Mouse (Mus musculus) liver, embryonic 14.5 days (tissue): ENCODE data around the gene Fkbp15. TPM values are rescaled to one million over a fixed set of nuclear protein-coding genes. Genes with fewer than 3 reads are reported as not detected.

Source experiments
- ATAC-seq: fragments of 200-750 bp; cut with Nextera tagmentation; 2 replicates; pipeline ENCODE4 v1.8.0; 2017; ENCODE audit warnings: moderate number of reproducible peaks, mild to moderate bottlenecking, moderate library complexity; ENCODE audit not compliant: insufficient read depth
- DNase-seq, 3 experiments: peaks; one replicate each; pipeline ENCODE4 v3.0.0-alpha.2; 2012 to 2013; ENCODE audit warnings: low read depth in 3 of 3, low spot score in 3 of 3
- H3K27ac ChIP-seq: fragments of 300-500 bp; sonication (generic); 2 replicates; pipeline ENCODE4 v1.5.1; 2014; ENCODE audit warnings: moderate library complexity, mild to moderate bottlenecking, control low read depth, inconsistent platforms
- H3K27me3 ChIP-seq: fragments of 300-500 bp; sonication (generic); 2 replicates; pipeline ENCODE4 v1.6.1; 2014; ENCODE audit warnings: mild to moderate bottlenecking, low read length, moderate library complexity; ENCODE audit not compliant: control insufficient read depth, insufficient read depth
- H3K36me3 ChIP-seq: fragments of 300-500 bp; sonication (generic); replicated peaks from 2 replicates; pipeline ENCODE4 v1.6.1; 2014; ENCODE audit warnings: low read depth; ENCODE audit not compliant: control insufficient read depth, insufficient read depth
- H3K4me1 ChIP-seq, 2 experiments: fragments of 200-500 bp in 1 of 2; fragments of 300-500 bp in 1 of 2; sonication (generic) in 1 of 2; replicated peaks; 2 replicates each; pipeline ENCODE4 v1.6.1; 2012 to 2014; ENCODE audit warnings: antibody characterized with exemption in 1 of 2, inconsistent platforms in 1 of 2, low read length in 1 of 2; ENCODE audit not compliant: control insufficient read depth in 2 of 2, insufficient read depth in 2 of 2
- H3K4me2 ChIP-seq: fragments of 300-500 bp; sonication (generic); 2 replicates; pipeline ENCODE4 v1.6.1; 2014; ENCODE audit warnings: low read depth, mild to moderate bottlenecking, control low read depth, moderate library complexity
- H3K4me3 ChIP-seq, 2 experiments: fragments of 200-500 bp in 1 of 2; fragments of 300-500 bp in 1 of 2; sonication (generic) in 1 of 2; 2 replicates each; pipeline ENCODE4 v1.5.1; 2012 to 2014; ENCODE audit warnings: low read depth in 2 of 2, low read length in 2 of 2, mild to moderate bottlenecking in 2 of 2, control low read depth in 1 of 2, inconsistent platforms in 1 of 2, moderate library complexity in 1 of 2; ENCODE audit not compliant: insufficient read depth in 1 of 2
- H3K9ac ChIP-seq: fragments of 300-500 bp; sonication (generic); replicated peaks from 2 replicates; pipeline ENCODE4 v1.6.1; 2014; ENCODE audit warnings: mild to moderate bottlenecking, control low read depth, moderate library complexity
- H3K9me3 ChIP-seq: fragments of 300-500 bp; sonication (generic); 2 replicates; pipeline ENCODE4 v1.6.1; 2016; ENCODE audit warnings: low read length, mixed read lengths; ENCODE audit not compliant: control insufficient read depth
- CTCF ChIP-seq: IDR thresholded peaks from 2 replicates; pipeline ENCODE4 v1.5.1; 2016; ENCODE audit warnings: antibody characterized with exemption, low read depth, control low read depth
- EP300 ChIP-seq: IDR thresholded peaks from 2 replicates; pipeline ENCODE4 v1.6.1; 2016; ENCODE audit warnings: antibody characterized with exemption, low read depth
- WGBS: fragments of 180-500 bp; shearing (Covaris S2); extraction: QIAGEN DNeasy Blood & Tissue Kit; methylation state at CpG from one replicate; pipeline ENCODE4 v1.1.7; 2014; ENCODE audit not compliant: insufficient replicate concordance; 5-methylcytosine and 5-hydroxymethylcytosine counted together
- polyA plus RNA-seq, 2 experiments: library from polyadenylated mRNA; depleted of rRNA in 1 of 2; stranded (reverse) in 1 of 2; unstranded in 1 of 2; fragments of >200 nt; fragmentation: Nextera tagmentation in 1 of 2; extraction: Ambion mirVana in 1 of 2; gene quantifications; 2 replicates each; pipeline versions ENCODE4 v1.2.1 to v1.2.3; 2012 to 2014

Gene Fkbp15
- polyA plus RNA-seq, 2 experiments, result 9.6 to 9.7 TPM

DNA sequence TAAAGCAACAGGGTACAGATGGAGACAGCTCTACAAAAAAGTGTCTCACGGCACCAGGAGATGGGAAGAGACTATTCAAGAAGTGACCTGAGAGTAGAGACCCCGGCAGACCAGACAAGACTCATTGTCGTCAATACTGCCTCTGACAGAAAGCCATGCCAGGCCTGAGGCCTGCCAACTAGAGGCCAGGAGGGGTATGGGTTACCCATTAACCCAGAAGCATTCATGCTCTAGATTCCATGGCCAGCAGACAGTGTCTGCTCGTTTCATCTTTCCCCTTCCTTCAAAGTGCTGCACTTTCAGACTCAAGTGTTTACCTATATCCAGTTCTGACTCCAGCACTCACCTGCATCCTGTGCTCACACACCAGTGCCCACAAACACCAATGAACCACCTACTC is 82.3 kb downstream of the Fkbp15 start:
- H3K9ac ChIP-seq, result no peak overlapping the region
- no peak overlapping the region for H3K27ac ChIP-seq
- TF ChIP-seq EP300 (no peak), CTCF (no peak)
- WGBS, result 59% methylated on average over 4 of the region's 4 CpGs
- H3K4me3 ChIP-seq, result no peak overlapping the region
- H3K9me3 ChIP-seq, result no peaks in the 10 kb centered on the region
- peaks cover 0 to 2% of the 10 kb centered on the region in 2 experiments; a peak in 1 of 4 replicates for H3K4me1 ChIP-seq
- H3K36me3 ChIP-seq, result no peaks in the 10 kb centered on the region
- DNase-seq (no peak), ATAC-seq (no peak)
- H3K27me3 ChIP-seq, result no peaks in the 10 kb centered on the region
- H3K4me2 ChIP-seq, result no peak overlapping the region

DNA sequence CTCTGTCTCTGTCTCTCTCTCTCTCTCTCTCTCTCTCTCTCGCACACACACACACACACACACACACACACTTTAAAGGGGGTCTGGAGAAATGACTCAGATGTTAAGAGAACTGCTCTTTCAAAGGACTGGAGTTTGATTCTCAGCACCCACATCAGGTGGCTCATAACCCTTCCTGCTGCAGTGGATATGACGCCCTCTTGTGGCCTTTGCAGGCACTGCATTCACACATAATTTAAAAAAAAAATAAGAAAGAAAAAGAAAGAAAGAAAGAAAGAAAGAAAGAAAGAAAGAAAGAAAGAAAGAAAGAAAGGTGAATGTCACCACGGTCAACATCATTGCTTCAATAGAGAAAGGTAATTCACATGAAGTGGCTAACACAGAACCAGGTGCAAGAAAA is 83.1 kb downstream of the Fkbp15 start:
- Histone ChIP-seq H3K36me3 (no peaks in the 10 kb centered on the region), H3K4me1 (peaks cover 0 to 2% of the 10 kb centered on the region in 2 experiments; a peak in 1 of 4 replicates), H3K27me3 (no peaks in the 10 kb centered on the region), H3K9me3 (no peaks in the 10 kb centered on the region), H3K4me3 (no peak overlapping the region), H3K4me2 (no peak overlapping the region), H3K9ac (no peak overlapping the region), H3K27ac (no peak overlapping the region)
- DNase-seq (no peak), ATAC-seq (no peak)
- WGBS, result 35% methylated on average over 3 of the region's 3 CpGs
- no peak for TF ChIP-seq EP300
- peak; percentile 42; the same call in 1 of the 2 replicates for TF ChIP-seq CTCF

DNA sequence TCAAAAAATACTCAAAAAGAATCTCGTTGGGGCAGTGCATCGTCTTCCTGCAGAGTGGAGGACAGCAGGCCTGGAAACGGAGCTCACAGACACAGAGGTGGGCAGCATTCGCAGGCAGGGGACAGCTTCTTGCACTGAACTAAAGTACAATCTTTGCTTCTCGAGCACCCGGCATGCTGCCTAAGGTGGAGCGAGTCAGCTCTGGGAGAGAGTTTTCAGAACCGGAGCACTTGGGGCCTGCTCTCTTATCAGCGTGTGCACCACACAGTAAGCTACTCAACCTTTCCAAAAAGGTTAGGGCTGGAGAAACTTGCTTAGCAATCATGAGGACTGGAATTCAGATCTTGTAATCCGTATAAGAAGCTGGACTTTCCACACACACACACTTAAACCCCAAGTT is 83.7 kb downstream of the Fkbp15 start:
- no peak overlapping the region for H3K27ac ChIP-seq
- H3K4me3 ChIP-seq, result no peak overlapping the region
- no peak overlapping the region for H3K4me2 ChIP-seq
- DNase-seq, result no peak
- H3K4me1 ChIP-seq, result peaks cover 0 to 2% of the 10 kb centered on the region in 2 experiments; a peak in 1 of 4 replicates
- no peaks in the 10 kb centered on the region for H3K27me3 ChIP-seq
- no peaks in the 10 kb centered on the region for H3K9me3 ChIP-seq
- no peaks in the 10 kb centered on the region for H3K36me3 ChIP-seq
- WGBS, result 60% methylated on average over 10 of the region's 10 CpGs
- H3K9ac ChIP-seq, result no peak overlapping the region
- no peak for TF ChIP-seq CTCF
- no peak for TF ChIP-seq EP300
- no peak for ATAC-seq

DNA sequence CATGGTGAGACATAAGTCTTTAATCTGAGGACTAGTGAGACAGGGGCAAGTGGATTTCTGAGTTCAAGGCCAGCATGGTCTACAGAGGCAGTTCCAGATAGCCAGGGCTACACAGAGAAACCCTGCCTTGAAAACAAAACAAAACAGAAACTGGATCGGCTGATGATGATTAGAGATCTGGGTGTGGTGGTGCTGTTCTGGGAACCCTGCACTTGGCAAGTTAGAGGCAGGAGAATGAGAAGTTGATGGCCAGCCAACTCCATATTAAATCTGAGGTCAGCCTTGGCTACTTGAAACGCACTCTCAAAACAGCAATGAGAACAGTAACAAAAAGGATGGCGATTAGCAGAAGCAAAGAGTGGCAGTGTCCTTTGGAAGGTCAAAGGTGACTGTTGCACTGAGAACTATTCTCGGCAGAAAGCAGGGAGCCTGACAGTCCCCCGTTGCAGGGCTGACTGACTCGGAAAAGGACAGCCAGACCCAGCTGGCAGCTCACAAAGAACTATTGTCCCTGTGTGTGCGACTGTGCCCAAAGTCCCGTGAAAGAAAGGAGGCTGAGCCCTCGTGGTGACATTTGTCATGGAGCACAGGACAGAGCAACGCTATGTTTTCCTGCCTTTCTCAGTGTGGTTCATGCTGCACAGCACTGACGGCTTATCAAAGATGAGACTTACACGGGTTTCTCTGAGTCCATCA is 85.4 kb downstream of the Fkbp15 start:
- Histone ChIP-seq H3K4me3 (no peak overlapping the region), H3K27ac (no peak overlapping the region), H3K36me3 (no peaks in the 10 kb centered on the region), H3K9me3 (no peaks in the 10 kb centered on the region), H3K4me2 (no peak overlapping the region), H3K27me3 (no peaks in the 10 kb centered on the region), H3K4me1 (peaks cover 0 to 2% of the 10 kb centered on the region in 2 experiments; a peak in 1 of 4 replicates), H3K9ac (no peak overlapping the region)
- ATAC-seq (no peak), DNase-seq (no peak)
- TF ChIP-seq CTCF (no peak), EP300 (no peak)
- 37% methylated on average over 12 of the region's 12 CpGs for WGBS

DNA sequence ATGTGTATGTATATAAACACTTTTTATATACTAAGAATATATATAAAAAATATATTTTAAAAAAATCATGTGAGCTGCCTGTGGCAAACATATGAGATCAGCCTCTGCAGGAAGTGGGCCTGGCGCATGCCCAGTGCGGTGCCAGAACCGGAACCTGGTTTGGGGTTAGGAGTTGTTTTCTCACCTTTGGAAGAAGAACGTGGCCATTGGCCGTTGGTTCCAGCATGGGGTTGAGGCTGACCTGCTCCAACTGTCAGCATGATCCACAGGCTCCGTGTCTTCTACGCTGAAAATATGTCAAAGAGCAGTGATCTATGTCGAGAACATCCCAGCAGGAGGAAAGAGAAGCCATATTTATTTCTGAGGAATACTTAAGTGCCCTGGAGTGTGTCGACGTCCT is 86.4 kb downstream of the Fkbp15 start:
- Histone ChIP-seq H3K4me3 (no peak overlapping the region), H3K9me3 (no peaks in the 10 kb centered on the region), H3K9ac (no peak overlapping the region), H3K27ac (no peak overlapping the region), H3K4me1 (peaks cover 0 to 2% of the 10 kb centered on the region in 2 experiments; a peak in 1 of 4 replicates), H3K4me2 (no peak overlapping the region), H3K27me3 (no peaks in the 10 kb centered on the region), H3K36me3 (no peaks in the 10 kb centered on the region)
- ATAC-seq, result no peak
- TF ChIP-seq EP300 (no peak), CTCF (no peak)
- no peak for DNase-seq
- WGBS, result 73% methylated on average over 10 of the region's 10 CpGs
